ENCODE assay signal across 8 mouse cellular contexts in the genomic region with DNA sequence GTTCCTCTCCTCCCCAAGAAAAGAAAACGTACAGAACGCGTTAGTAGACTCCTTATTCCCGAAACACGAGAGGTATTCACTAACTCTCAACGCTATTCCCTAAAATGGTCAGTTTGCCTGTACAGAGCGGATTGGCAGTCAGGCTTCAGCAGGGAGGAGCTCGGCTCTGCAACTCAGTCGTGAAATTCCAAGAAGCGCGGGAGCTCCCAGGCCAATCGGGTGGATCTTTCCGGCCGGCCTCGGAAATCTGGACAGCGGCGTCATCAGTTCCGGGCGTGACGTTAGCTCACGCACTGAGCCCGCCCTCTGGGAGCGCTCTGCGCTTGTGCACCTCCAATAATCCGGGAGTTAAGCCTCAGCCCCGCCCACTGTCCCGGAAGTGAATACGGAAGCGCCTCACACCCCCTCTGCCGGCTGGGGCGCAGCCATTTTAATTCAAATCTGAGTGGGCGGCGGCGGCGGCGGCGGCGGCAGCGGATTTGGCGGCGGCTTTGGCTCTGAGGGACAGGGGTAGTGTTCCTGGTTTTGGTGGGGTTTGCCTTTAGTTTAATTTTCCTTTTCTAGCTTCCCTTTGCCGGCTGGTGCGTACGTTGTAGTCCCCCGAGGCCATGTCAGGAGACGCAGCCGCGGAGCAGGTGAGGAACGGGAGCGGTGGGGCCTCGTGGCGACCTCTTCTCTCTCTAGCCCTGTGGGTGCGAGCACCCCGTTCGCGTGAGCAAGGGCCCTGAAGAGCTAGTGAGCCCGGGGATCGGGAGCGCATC. TPM values are rescaled to one million over a fixed set of nuclear protein-coding genes. Genes with fewer than 3 reads are reported as not detected.
A peak's percentile ranks its signal among the peaks of the same experiment; 100 is the strongest.
DNase-seq lines count a peak whose midpoint lies in the region; ATAC-seq and TF ChIP-seq lines count a peak whose summit lies in the region.

A gene (plus strand): TSS at position 456 of the 761 bp plus-strand sequence.

- H3K9ac ChIP-seq in ES-E14 (ENCODE audit: insufficient read depth, low read depth, low read length, poor library complexity, severe bottlenecking): peak within 1 kb of the TSS; percentile 85
- peak within 1 kb of the TSS; percentile 77 for H3K9ac ChIP-seq in forebrain, embryonic 15.5 days (replicated peaks)

- in situ Hi-C loops in ES-E14 (cut with MboI; ENCODE audit: low sequenced_read_pairs in 2 of 2, unreplicated experiment in 2 of 2): no loop called here

- no peaks in the 10 kb centered on the region for H3K9me3 ChIP-seq in ES-E14 (ENCODE audit: control insufficient read depth, insufficient read depth, low read depth, low read length)
- H3K9me3 ChIP-seq in forebrain, embryonic 15.5 days: no peaks in the 10 kb centered on the region

- DNase-seq in ES-E14 (ENCODE audit: low read depth, low spot score): peak; percentile 99
- DNase-seq in cerebellum, adult 11-12 months: peak; percentile 99
- peak; percentile 99 for DNase-seq in heart, postnatal 25 days (ENCODE audit: low spot score)
- peak; percentile 99 to 100 for DNase-seq in layer of hippocampus, adult 18-20 months (ENCODE audit: low spot score in 2 of 2)
- DNase-seq in lung, adult 2 months: peak; percentile 99
- DNase-seq in thymus, adult 18-20 months: peak; percentile 96

- intact Hi-C loops in heart, postnatal 25 days (cut with DNase I): loop anchor here (5.0 to 10.0 kb wide), 2 partner anchors 425 to 463 kb away; a partner anchor contains a TSS

- H3K4me2 ChIP-seq in forebrain, embryonic 15.5 days (replicated peaks): peak within 1 kb of the TSS; percentile 72

- H3K27me3 ChIP-seq in forebrain, embryonic 15.5 days: no peaks in the 10 kb centered on the region

- ATAC-seq in forebrain, embryonic 15.5 days (replicated peaks): peak; percentile 100
- peak; percentile 100 for ATAC-seq in neutrophil, adult 5-6 weeks (ENCODE audit: extremely low read depth, insufficient number of reproducible peaks, low FRiP score, poor library complexity, severe bottlenecking)

- TF ChIP-seq POLR2A in lung, adult 2 months (IDR thresholded peaks at IDR 0.05; ENCODE audit: borderline replicate concordance, extremely low read depth, low read depth, low read length): peak; percentile 32; the same call in 1 of the 2 replicates

- peak within 1 kb of the TSS; percentile 85 for H3K27ac ChIP-seq in ES-E14 (ENCODE audit: insufficient read depth, low read depth, low read length, poor library complexity, severe bottlenecking)
- H3K27ac ChIP-seq in forebrain, embryonic 15.5 days (replicated peaks): peak within 1 kb of the TSS; percentile 89

- TF ChIP-seq CTCF in lung, adult 2 months (IDR thresholded peaks at IDR 0.05; ENCODE audit: insufficient read depth, low read length): no peak

- peak within 1 kb of the TSS; percentile 81 to 99 for H3K4me3 ChIP-seq in ES-E14 (ENCODE audit: insufficient read depth in 1 of 2, low read depth in 1 of 2, low read length in 2 of 2, poor library complexity in 1 of 2, severe bottlenecking in 1 of 2)
- H3K4me3 ChIP-seq in forebrain, embryonic 15.5 days: peak within 1 kb of the TSS; percentile 68
- peak within 1 kb of the TSS; percentile 81 for H3K4me3 ChIP-seq in lung, adult 2 months (replicated peaks; ENCODE audit: extremely low read depth, low read depth, low read length)

- WGBS in forebrain, embryonic 15.5 days: under 1% methylated on average over 59 of the region's 59 CpGs
- WGBS in lung, adult 2 months: under 1% methylated on average over 59 of the region's 59 CpGs

- no peaks in the 10 kb centered on the region for H3K36me3 ChIP-seq in ES-E14 (ENCODE audit: control insufficient read depth, insufficient read depth, low read length, poor library complexity, severe bottlenecking)
- H3K36me3 ChIP-seq in forebrain, embryonic 15.5 days: no peaks in the 10 kb centered on the region

- H3K4me1 ChIP-seq in ES-E14 (ENCODE audit: control insufficient read depth in 2 of 2, insufficient read depth in 2 of 2, low read length in 2 of 2, poor library complexity in 1 of 2): peaks cover 4% of the 10 kb centered on the region in 2 experiments; a peak in 2 of 4 replicates
- peaks cover 36% of the 10 kb centered on the region for H3K4me1 ChIP-seq in forebrain, embryonic 15.5 days
- H3K4me1 ChIP-seq in lung, adult 2 months (ENCODE audit: control insufficient read depth, insufficient read depth, low read length): peaks cover 10% of the 10 kb centered on the region

TF ChIP-seq in ES-E14, 5 proteins besides CTCF, POLR2A, EP300 and RAD21:
- TF ChIP-seq MAFK (IDR thresholded peaks at IDR 0.05; ENCODE audit: insufficient read depth, low read depth, low read length) (no peak), HCFC1 (IDR thresholded peaks at IDR 0.05; ENCODE audit: borderline replicate concordance, insufficient read depth, low read length) (0 out of 2 replicates have a peak, but pooled peaks have one; percentile 12), ZC3H11A (IDR thresholded peaks at IDR 0.05; ENCODE audit: borderline replicate concordance, low read depth, low read length) (no peak), ZNF384 (IDR thresholded peaks at IDR 0.05; ENCODE audit: low read depth, low read length) (peak; percentile 80; the same call in 1 of the 2 replicates), CHD2 (IDR thresholded peaks at IDR 0.05; ENCODE audit: low read depth, low read length) (peak; percentile 42; the same call in 1 of the 2 replicates)

RNA-seq across cellular contexts. Expression of the gene that starts here (rescaled TPM):
- 23.3 and 31.8 TPM in 2 replicates for total RNA-seq in ES-E14 (2012; rRNA removed)
- polyA plus RNA-seq in forebrain, embryonic 15.5 days (2015; fragmentation: Nextera tagmentation; extraction: Ambion mirVana): 102 and 109 TPM in 2 replicates
- 10 to 100 TPM; 12.0 to 14.7 TPM for total RNA-seq in heart, postnatal 25 days (2021)
- total RNA-seq in layer of hippocampus, adult 18-20 months (2021): 10 to 100 TPM; 39.0 to 42.8 TPM
- polyA plus RNA-seq in lung, adult 2 months (2012; rRNA removed): 5.1 and 9.7 TPM in 2 replicates
- 17.1 and 23.2 TPM in 2 replicates for total RNA-seq in neutrophil, adult 5-6 weeks (2017)

Comparison
In these comparisons a context has a peak if more than half of its experiments do, and no peak if none do; other contexts are left out.
1. Peak in every context shown above with its lines: DNase-seq, ATAC-seq, H3K4me3 ChIP-seq and H3K27ac ChIP-seq.